Mouse (Mus musculus): ENCODE results near the gene Ndufa3.

The Ndufa3 gene

GRCm38 (mm10) chr7:3610437-3610836 lies 6.7 kb upstream of the Ndufa3 start:
- no peak for DNase-seq (ENCODE audit: low spot score)

GRCm38 (mm10) chr7:3611006-3611405 lies 6.2 kb upstream of the Ndufa3 start:
- no peak for DNase-seq (ENCODE audit: low spot score)

- no peak for DNase-seq (ENCODE audit: low spot score)
Measured at GRCm38 (mm10) chr7:3614021-3614420, 3.2 kb upstream of the Ndufa3 start.

GRCm38 (mm10) chr7:3616057-3616388 lies 1.1 kb upstream of the Ndufa3 start, which contains the start of gene Oscar:
TSS of gene Oscar (minus strand) at chr7:3616157.
- DNase-seq (ENCODE audit: low spot score): no peak

GRCm38 (mm10) chr7:3616389-3617241 lies 558 bp upstream of the Ndufa3 start:
- DNase-seq (ENCODE audit: low spot score): no peak

- no peak for DNase-seq (ENCODE audit: low spot score)
Measured at GRCm38 (mm10) chr7:3629030-3629429, 11.9 kb downstream of the Ndufa3 start.

GRCm38 (mm10) chr7:3629543-3630477 lies 12.6 kb downstream of the Ndufa3 start, which contains the start of the genes Tfpt and Prpf31:
TSS of gene Tfpt (minus strand) at chr7:3629929.
TSS of gene Prpf31 (plus strand) at chr7:3629985.
- DNase-seq (ENCODE audit: low spot score): peak; percentile 87

- no peak for DNase-seq (ENCODE audit: low spot score)
Measured at GRCm38 (mm10) chr7:3630478-3630815, 13.3 kb downstream of the Ndufa3 start.

- no peak for DNase-seq (ENCODE audit: low spot score)
Measured at GRCm38 (mm10) chr7:3643412-3643811, 26.2 kb downstream of the Ndufa3 start.

- DNase-seq (ENCODE audit: low spot score): no peak
Measured at GRCm38 (mm10) chr7:3643843-3644242, 26.7 kb downstream of the Ndufa3 start.

GRCm38 (mm10) chr7:3644348-3644671 lies 27.1 kb downstream of the Ndufa3 start:
- no peak for DNase-seq (ENCODE audit: low spot score)

- peak; percentile 100 for DNase-seq (ENCODE audit: low spot score)
Measured at GRCm38 (mm10) chr7:3644672-3645487, 27.7 kb downstream of the Ndufa3 start, which contains the start of gene Cnot3. TSS of gene Cnot3 (plus strand) at chr7:3645268.

- DNase-seq (ENCODE audit: low spot score): no peak
Measured at GRCm38 (mm10) chr7:3645488-3646025, 28.4 kb downstream of the Ndufa3 start.

GRCm38 (mm10) chr7:3646188-3646587 lies 29.0 kb downstream of the Ndufa3 start:
- DNase-seq (ENCODE audit: low spot score): no peak

- no peak for DNase-seq (ENCODE audit: low spot score)
Measured at GRCm38 (mm10) chr7:3646641-3647040, 29.5 kb downstream of the Ndufa3 start.

- DNase-seq (ENCODE audit: low spot score): no peak
Measured at GRCm38 (mm10) chr7:3656966-3657365, 39.8 kb downstream of the Ndufa3 start.

- DNase-seq (ENCODE audit: low spot score): no peak
Measured at GRCm38 (mm10) chr7:3658578-3658977, 41.4 kb downstream of the Ndufa3 start.

GRCm38 (mm10) chr7:3664524-3665214 lies 47.5 kb downstream of the Ndufa3 start:
- DNase-seq (ENCODE audit: low spot score): no peak

- DNase-seq (ENCODE audit: low spot score): peak; percentile 98
Measured at GRCm38 (mm10) chr7:3665215-3666114, 48.3 kb downstream of the Ndufa3 start, which contains the start of gene Leng1. TSS of gene Leng1 (minus strand) at chr7:3665840.

GRCm38 (mm10) chr7:3666921-3667391 lies 49.8 kb downstream of the Ndufa3 start:
- no peak for DNase-seq (ENCODE audit: low spot score)
